Mouse (Mus musculus) cerebellum, adult 9-11 months (tissue): ENCODE results near the gene Erbb3.
"Not testable (repeated sequence)": the region's sequence is repeated elsewhere in the genome, so short reads cannot be mapped to it uniquely, and the experiment has no call there.

ENCODE experiments used
- DNase-seq: peaks from one replicate; pipeline ENCODE4 v3.0.0; 2022

Erbb3 gene

GRCm38 (mm10) chr10:128589464-128590192, at the start of gene Erbb3:
Gene Erbb3, minus strand, starts transcription at chr10:128589652.
- no peak for DNase-seq

DNA sequence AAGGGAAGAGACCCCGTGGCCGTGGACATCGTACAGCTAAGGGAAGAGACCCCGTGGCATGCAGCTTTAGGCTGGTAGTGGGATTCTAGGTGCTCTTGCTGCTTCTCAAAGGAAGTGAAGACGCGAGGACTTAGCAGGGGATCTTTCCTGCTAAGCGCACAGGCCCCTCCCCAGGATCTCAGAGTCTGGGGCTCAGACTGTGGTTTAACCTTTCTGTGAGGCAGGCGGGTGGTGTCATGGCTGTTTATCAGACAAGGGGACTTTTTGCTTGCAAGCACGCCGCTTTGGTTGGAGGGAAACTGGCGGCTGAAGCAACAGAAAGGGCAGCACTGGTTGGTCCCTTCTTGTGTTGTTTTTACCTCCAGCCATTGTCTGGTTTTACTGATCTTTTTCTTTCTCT, 47.6 kb upstream of the Erbb3 start:
- no peak for DNase-seq

GRCm38 (mm10) chr10:128636561-128636960, 47.1 kb upstream of the Erbb3 start:
- no peak for DNase-seq

DNA sequence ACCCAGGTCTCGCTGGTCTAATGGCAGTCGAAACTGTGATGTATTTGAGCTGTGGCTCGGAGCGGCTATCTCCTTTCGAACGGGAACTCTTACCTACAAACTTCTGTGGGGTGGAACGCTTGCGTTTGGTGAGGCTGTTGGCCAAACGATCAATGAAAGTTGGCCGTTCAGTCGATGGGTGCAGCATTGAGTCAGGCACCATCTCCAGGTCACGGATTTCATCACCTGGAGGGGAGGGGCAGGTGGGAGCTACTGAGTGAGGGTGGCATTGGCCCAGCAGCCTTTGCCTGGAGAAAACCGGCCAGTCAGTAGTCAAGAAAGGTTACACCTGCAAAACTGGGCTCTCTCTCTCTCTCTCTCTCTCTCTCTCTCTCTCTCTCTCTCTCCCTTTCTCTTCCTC, 46.2 kb upstream of the Erbb3 start:
- no peak for DNase-seq

- DNase-seq, result no peak
These were observed 42.1 kb upstream of the Erbb3 start for GRCm38 (mm10) chr10:128631571-128631970.

GRCm38 (mm10) chr10:128630306-128630705, 40.9 kb upstream of the Erbb3 start:
- not testable (repeated sequence) for DNase-seq

DNA sequence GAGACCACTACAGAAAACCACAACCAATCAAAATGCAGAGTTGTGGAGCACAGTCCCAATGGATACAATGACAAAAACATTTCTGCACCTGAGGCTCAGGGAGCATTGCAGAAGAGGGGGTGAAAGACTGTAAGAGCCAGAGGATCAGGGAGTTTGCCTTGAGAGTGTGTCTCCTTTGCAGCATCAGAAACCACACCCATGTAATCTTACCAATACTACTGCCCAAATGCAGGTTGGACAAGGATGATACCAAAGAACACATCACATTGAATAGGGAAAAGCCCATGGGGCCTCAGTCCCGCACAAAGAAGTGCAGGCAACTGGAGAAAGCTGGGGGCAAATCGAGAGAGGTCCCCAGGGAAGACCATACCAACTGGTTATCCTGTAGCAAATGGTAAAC, 40.3 kb upstream of the Erbb3 start:
- no peak for DNase-seq

GRCm38 (mm10) chr10:128627398-128628317, 38.2 kb upstream of the Erbb3 start:
- peak; percentile 51 for DNase-seq

DNA sequence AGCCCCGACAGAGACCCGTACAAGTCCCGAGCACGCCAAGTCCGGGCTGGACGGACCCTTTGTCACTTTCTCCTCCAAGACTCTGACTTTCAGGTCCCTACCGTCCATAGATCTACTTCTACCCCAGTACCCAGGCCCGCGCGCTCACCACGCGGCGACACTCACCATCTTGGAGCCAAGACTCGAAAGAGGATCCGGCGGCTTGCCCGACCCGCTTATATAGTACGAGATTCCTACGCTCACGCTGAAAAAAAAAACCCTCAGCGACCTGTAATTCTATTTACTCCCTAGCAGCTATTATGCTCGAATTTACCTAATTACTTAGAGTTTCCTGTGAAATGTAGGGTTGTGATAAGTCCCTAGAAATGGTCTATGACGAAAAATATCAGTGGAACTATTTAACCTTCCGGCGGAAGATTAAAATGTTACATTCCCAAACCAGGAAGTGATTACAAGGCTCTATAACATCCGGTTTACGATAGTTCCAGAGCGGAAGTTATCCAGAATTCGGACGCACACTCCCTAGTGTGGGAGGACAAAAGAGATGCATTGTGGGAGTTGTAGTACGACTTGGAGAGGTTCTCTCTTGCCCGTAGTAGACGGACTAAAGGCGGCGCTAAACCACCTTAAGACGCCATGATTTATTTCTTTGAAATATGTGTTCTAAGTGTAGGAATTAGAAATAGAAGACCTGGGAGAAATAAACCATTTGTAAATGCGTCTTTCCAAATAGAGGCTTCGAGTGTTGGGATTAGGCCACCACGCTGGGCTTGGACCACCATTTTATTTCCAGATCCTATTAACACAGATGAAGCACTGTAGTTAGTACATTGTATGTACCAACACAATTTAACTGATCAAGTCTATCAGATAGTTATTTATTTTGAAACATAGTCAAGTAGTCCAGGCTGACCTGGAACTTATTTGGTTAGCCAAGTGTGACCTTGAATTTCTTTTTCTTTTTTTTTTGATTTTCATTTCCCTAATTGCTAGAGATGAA, 37.2 kb upstream of the Erbb3 start, which contains the start of gene Rps26:
TSS of gene Rps26 (minus strand) at position 437 of the 1,000 bp plus-strand sequence.
- peak; percentile 96 for DNase-seq

DNA sequence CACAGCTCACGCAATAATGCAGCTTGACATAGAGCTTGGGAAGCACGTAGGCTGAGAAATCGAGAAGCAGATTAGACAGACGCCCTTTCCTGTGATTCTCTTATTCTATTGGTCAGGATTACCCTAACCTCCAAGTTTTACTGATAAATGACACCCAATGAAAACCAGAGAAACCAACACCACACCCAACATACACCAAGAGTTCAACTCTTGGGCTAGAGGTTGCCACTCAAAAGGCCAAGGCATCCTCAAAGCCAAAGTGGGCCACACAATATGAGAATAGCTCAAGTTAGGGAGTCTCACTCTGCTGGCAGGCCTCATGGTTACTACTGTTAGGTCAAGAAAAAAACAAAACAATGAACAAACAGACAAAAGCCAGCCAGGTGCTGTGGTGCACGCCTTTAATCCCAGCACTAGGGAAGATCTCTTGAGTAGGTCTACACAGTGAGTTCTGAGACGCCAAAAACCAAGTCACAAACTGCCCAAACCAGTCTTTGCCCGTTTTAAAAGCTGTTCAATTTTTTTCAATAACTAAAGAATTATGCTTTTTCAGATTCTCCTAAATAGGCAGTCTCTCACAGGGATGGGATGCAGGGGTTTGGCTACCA, 35.9 kb upstream of the Erbb3 start:
- no peak for DNase-seq

DNA sequence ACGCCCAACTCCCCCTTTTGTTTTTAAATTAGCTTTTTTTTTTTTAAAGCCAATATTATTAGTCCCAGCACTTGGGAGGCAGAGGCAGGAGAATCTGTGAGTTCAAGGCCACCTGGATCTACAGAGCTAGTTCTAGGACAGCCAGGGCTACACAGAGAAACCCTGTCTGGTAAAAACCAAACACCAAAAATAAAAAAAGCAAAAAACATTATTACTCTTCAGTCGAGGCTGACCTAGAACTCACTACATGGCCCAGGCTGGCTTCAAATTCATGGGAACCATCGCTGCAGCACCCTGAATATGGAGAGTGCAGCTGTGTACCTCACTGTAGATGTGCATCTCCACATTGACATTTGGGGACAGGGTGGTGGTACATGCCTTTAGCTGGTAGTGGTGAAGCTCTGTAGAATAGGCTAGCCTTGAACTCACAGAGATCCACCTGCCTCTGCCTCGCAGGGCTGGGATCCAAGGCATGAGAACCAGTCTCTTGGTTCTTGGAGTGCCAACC, 33.7 kb upstream of the Erbb3 start:
- DNase-seq, result not testable (repeated sequence)

DNA sequence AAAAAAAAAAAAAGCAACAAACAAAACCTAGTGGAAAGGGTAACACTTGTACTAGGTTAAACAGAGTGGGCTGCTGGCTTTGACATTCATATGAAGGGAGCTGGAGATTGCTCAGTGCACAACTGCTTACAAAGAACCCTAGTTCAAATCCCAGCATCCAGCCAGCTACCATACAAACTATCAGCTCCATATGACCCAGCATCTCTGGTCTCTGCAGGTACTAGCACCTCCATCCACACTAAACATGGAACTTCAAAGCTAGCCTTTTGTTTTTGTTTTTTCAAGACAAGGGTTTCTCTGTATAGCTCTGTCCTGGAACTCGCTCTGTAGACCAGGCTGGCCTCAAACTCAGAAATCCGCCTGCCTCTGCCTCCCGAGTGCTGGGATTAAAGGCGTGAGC, 33.2 kb upstream of the Erbb3 start:
- DNase-seq, result no peak

DNA sequence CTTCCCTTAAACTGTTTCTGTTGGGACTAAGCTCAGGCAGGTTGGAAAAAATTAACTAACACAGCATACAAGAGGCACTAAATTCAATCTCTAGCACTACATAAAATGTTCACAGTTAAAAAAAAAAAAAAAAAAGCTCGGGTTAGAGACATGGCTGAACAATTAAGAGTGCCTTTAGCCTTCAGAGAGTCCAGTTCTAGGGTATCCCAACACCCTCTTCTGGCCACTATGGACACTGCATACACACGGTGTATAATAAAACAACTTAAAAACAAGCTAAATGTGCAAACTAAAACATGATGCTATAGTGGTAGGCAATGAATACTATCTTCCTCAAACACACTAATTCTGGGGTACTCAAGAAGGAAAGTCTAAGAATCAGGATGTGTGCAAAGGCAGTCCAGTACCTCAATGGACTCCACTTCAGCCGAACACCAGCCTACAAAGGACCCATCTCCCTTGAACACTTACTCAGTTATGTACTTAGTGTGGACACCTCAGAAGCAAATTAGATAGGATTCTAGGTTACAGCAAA, 32.6 kb upstream of the Erbb3 start:
- no peak for DNase-seq

GRCm38 (mm10) chr10:128620241-128620640, 30.8 kb upstream of the Erbb3 start:
- no peak for DNase-seq

GRCm38 (mm10) chr10:128619148-128619547, 29.7 kb upstream of the Erbb3 start:
- not testable (repeated sequence) for DNase-seq

- no peak for DNase-seq
These were observed 29.1 kb upstream of the Erbb3 start for GRCm38 (mm10) chr10:128618570-128618969.

- not testable (repeated sequence) for DNase-seq
These were observed 26.5 kb upstream of the Erbb3 start for GRCm38 (mm10) chr10:128615798-128616448.

GRCm38 (mm10) chr10:128614934-128615333, 25.5 kb upstream of the Erbb3 start:
- no peak for DNase-seq

GRCm38 (mm10) chr10:128613820-128614219, 24.4 kb upstream of the Erbb3 start:
- DNase-seq, result not testable (repeated sequence)

DNA sequence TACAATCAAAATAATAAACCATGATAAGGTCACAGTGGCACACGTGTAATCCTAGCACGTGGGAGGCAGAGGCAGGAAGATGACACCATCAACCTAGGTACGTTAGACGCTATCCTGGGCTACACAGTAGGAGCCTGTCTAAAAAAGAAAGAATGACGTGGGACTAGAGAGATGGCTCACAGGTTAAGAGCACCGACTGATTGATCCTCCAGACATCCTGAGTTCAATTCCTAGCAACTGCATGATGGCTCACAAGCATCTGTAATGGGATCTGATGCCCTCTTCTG, 23.6 kb upstream of the Erbb3 start:
- DNase-seq, result no peak

- DNase-seq, result peak; percentile 67
These were observed 23.1 kb upstream of the Erbb3 start for GRCm38 (mm10) chr10:128612433-128613153.
